Mouse (Mus musculus) liver, embryonic 11.5 days (tissue): Measurements from ENCODE around the gene Fam78a. TPM values are rescaled to one million over a fixed set of nuclear protein-coding genes. Genes with fewer than 3 reads are reported as not detected.

ENCODE experiments used
- ATAC-seq: fragments of 200-750 bp; cut with Nextera tagmentation; replicated peaks from 2 replicates; pipeline ENCODE4 v1.8.0; 2017; ENCODE audit warnings: moderate number of reproducible peaks, mild to moderate bottlenecking, moderate TSS enrichment, moderate library complexity; ENCODE audit not compliant: low FRiP score
- DNase-seq: peaks from one replicate; pipeline ENCODE4 v3.0.0-alpha.2; 2017; ENCODE audit warnings: low spot score
- H3K27ac ChIP-seq: fragments of 300-500 bp; sonication (generic); 2 replicates; pipeline ENCODE4 v1.5.1; 2014; ENCODE audit warnings: mild to moderate bottlenecking, low read depth, low read length, control low read depth
- H3K27me3 ChIP-seq: fragments of 300-500 bp; sonication (generic); replicated peaks from 2 replicates; pipeline ENCODE4 v1.6.1; 2014; ENCODE audit warnings: low read length, mixed read lengths; ENCODE audit not compliant: control insufficient read depth, insufficient read depth
- H3K36me3 ChIP-seq: fragments of 300-500 bp; sonication (generic); 2 replicates; pipeline ENCODE4 v1.6.1; 2014; ENCODE audit warnings: mild to moderate bottlenecking, low read length, moderate library complexity, mixed read lengths; ENCODE audit not compliant: control insufficient read depth, insufficient read depth
- H3K4me1 ChIP-seq: fragments of 300-500 bp; sonication (generic); replicated peaks from 2 replicates; pipeline ENCODE4 v1.6.1; 2014; ENCODE audit warnings: low read length, mixed read lengths; ENCODE audit not compliant: control insufficient read depth, insufficient read depth
- H3K4me2 ChIP-seq: fragments of 300-500 bp; sonication (generic); 2 replicates; pipeline ENCODE4 v1.6.1; 2014; ENCODE audit warnings: mild to moderate bottlenecking, control low read depth, moderate library complexity
- H3K4me3 ChIP-seq: fragments of 300-500 bp; sonication (generic); 2 replicates; pipeline ENCODE4 v1.5.1; 2014; ENCODE audit warnings: low read depth, low read length, control low read depth
- H3K9ac ChIP-seq: fragments of 300-500 bp; sonication (generic); 2 replicates; pipeline ENCODE4 v1.6.1; 2014; ENCODE audit warnings: low read depth, low read length, control low read depth
- H3K9me3 ChIP-seq: fragments of 300-500 bp; sonication (generic); 2 replicates; pipeline ENCODE4 v1.6.1; 2016; ENCODE audit warnings: low read length, inconsistent platforms, mixed read lengths; ENCODE audit not compliant: control insufficient read depth
- WGBS: fragments of 180-500 bp; shearing (Covaris S2); extraction: QIAGEN DNeasy Blood & Tissue Kit; methylation state at CpG from one replicate; pipeline ENCODE4 v1.1.7; 2014; 5-methylcytosine and 5-hydroxymethylcytosine counted together
- polyA plus RNA-seq: library from polyadenylated mRNA; unstranded; fragments of >200 nt; fragmentation: Nextera tagmentation; extraction: Ambion mirVana; gene quantifications from 2 replicates; pipeline ENCODE4 v1.2.1, GENCODE M21; 2014

Fam78a gene
- polyA plus RNA-seq, 1 experiment from 2014 or later, result 19.2 TPM

DNA sequence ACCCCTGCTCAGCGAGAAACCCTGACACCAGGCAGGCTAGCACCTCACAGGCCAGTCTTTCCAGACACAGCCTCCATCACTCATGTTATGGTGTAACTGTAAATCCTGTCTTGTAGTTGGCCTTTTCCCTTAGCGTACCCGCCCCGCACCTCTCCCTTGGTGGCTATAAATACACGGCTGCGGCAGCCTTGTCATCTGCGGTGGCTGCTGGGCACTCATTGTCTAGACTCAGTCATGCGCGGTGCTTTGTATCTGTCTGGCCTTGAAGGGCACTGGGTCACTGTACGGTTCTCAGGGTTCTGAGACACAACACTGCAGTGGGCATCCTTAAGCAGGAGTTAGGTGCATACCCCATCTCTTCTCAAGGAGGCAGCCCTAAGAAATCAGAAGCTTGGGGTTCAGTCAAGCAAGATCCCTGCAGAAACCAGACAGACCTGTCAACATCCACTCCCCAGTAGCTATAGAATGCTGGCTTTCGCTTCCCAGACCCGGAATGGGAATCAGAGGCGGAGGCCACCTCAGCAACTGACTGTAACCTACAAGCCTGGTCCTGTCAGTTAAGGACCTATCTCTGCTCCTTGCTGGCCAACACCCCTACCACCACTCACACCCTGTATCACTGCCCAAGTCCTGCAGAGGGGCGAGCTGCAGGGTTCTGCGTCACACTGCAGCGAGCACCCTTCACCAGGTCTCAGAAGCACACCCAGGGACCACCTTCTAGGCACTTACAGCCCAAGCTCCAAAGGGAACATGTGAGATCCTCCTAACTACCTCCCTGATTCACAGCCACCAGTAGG lies 20.7 kb upstream of the Fam78a start:
- no peak for ATAC-seq

GRCm38 (mm10) chr2:32104122-32104521 lies 19.5 kb upstream of the Fam78a start:
- no peak overlapping the region for H3K9ac ChIP-seq
- WGBS, result 85% methylated on average over 7 of the region's 7 CpGs
- no peaks in the 10 kb centered on the region for H3K27me3 ChIP-seq
- ATAC-seq (no peak), DNase-seq (no peak)
- no peak overlapping the region for H3K4me3 ChIP-seq
- H3K36me3 ChIP-seq, result no peaks in the 10 kb centered on the region
- H3K4me1 ChIP-seq, result peaks cover 5% of the 10 kb centered on the region
- no peak overlapping the region for H3K27ac ChIP-seq
- H3K9me3 ChIP-seq, result peaks cover 3% of the 10 kb centered on the region; the same call in 1 of the 2 replicates
- no peak overlapping the region for H3K4me2 ChIP-seq

More for the DNA sequence above, 20.7 kb upstream of the Fam78a start:
- no peak overlapping the region for H3K9ac ChIP-seq
- H3K27me3 ChIP-seq, result no peaks in the 10 kb centered on the region
- DNase-seq, result no peak
- no peak overlapping the region for H3K4me2 ChIP-seq
- 85% methylated on average over 16 of the region's 16 CpGs for WGBS
- peaks cover 3% of the 10 kb centered on the region; the same call in 1 of the 2 replicates for H3K9me3 ChIP-seq
- peaks cover 5% of the 10 kb centered on the region for H3K4me1 ChIP-seq
- no peak overlapping the region for H3K4me3 ChIP-seq
- H3K27ac ChIP-seq, result no peak overlapping the region
- no peaks in the 10 kb centered on the region for H3K36me3 ChIP-seq

GRCm38 (mm10) chr2:32103557-32103956 lies 18.9 kb upstream of the Fam78a start:
- no peak overlapping the region for H3K4me3 ChIP-seq

GRCm38 (mm10) chr2:32102944-32103343 lies 18.3 kb upstream of the Fam78a start:
- DNase-seq, result no peak
- no peak for ATAC-seq
- H3K4me2 ChIP-seq, result 0 out of 2 replicates have a peak overlapping the region, but pooled peaks have one; percentile 6
- no peak overlapping the region for H3K9ac ChIP-seq
- H3K36me3 ChIP-seq, result no peaks in the 10 kb centered on the region
- peaks cover 5% of the 10 kb centered on the region for H3K4me1 ChIP-seq
- H3K4me3 ChIP-seq, result no peak overlapping the region
- 64% methylated on average over 5 of the region's 5 CpGs for WGBS
- no peak overlapping the region for H3K27ac ChIP-seq
- peaks cover 3% of the 10 kb centered on the region; the same call in 1 of the 2 replicates for H3K9me3 ChIP-seq
- no peaks in the 10 kb centered on the region for H3K27me3 ChIP-seq

More at GRCm38 (mm10) chr2:32103557-32103956, 18.9 kb upstream of the Fam78a start:
- Histone ChIP-seq H3K27me3 (no peaks in the 10 kb centered on the region), H3K4me2 (no peak overlapping the region), H3K4me1 (peaks cover 5% of the 10 kb centered on the region), H3K27ac (no peak overlapping the region), H3K9ac (no peak overlapping the region), H3K36me3 (no peaks in the 10 kb centered on the region), H3K9me3 (peaks cover 3% of the 10 kb centered on the region; the same call in 1 of the 2 replicates)
- 79% methylated on average over 7 of the region's 7 CpGs for WGBS
- ATAC-seq, result no peak
- DNase-seq, result no peak

GRCm38 (mm10) chr2:32096122-32096420 lies 11.4 kb upstream of the Fam78a start:
- no peak for ATAC-seq
- H3K27ac ChIP-seq, result no peak overlapping the region

GRCm38 (mm10) chr2:32095351-32096121 lies 10.9 kb upstream of the Fam78a start, which contains the start of gene Plpp7:
Gene Plpp7, plus strand, starts transcription at chr2:32095528.
- Histone ChIP-seq H3K27me3 (no peaks in the 10 kb centered on the region), H3K27ac (0 out of 2 replicates have a peak within 1 kb of the TSS, but pooled peaks have one; percentile 5), H3K36me3 (no peaks in the 10 kb centered on the region), H3K9me3 (peaks cover 1% of the 10 kb centered on the region; the same call in 1 of the 2 replicates), H3K4me2 (peak within 1 kb of the TSS; percentile 60), H3K9ac (peak within 1 kb of the TSS; percentile 55), H3K4me1 (peaks cover 15% of the 10 kb centered on the region), H3K4me3 (peak within 1 kb of the TSS; percentile 34)
- peak; percentile 46 for ATAC-seq
- WGBS, result 57% methylated on average over 22 of the region's 22 CpGs
- peak; percentile 49 for DNase-seq

More at GRCm38 (mm10) chr2:32096122-32096420, 11.4 kb upstream of the Fam78a start:
- Histone ChIP-seq H3K27me3 (no peaks in the 10 kb centered on the region), H3K9ac (no peak overlapping the region), H3K36me3 (no peaks in the 10 kb centered on the region), H3K9me3 (peaks cover 3% of the 10 kb centered on the region; the same call in 1 of the 2 replicates), H3K4me3 (peak overlapping the region; percentile 34; the same call in 1 of the 2 replicates), H3K4me2 (peak overlapping the region; percentile 60), H3K4me1 (peaks cover 15% of the 10 kb centered on the region)
- 84% methylated on average over 10 of the region's 10 CpGs for WGBS
- no peak for DNase-seq

- peaks cover 15% of the 10 kb centered on the region for H3K4me1 ChIP-seq
- WGBS, result 75% methylated on average over 7 of the region's 7 CpGs
- no peak for ATAC-seq
Observed at GRCm38 (mm10) chr2:32094001-32094707, 9.5 kb upstream of the Fam78a start.

DNA sequence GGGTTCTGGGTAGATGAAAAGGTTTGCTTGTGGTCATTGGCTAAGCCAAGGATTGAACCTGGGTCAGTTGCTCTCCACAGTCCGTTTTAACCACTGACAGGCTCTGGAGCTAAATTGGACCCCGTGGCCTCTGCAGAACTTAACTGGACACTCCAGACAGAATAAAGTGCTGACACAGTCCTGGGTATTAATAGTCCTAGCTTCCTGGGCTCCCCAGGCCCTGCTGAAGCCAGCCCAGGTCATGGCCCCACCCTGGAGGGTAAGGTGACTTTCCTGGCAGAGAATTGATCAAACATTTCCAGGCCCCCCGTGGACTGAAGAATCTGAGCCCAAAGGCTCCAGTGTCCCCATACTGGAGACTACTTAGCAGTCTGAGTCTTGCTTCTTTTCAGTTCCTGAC lies 7.3 kb upstream of the Fam78a start:
- Histone ChIP-seq H3K27me3 (peaks cover 17% of the 10 kb centered on the region), H3K9ac (no peak overlapping the region)
- 65% methylated on average over 3 of the region's 3 CpGs for WGBS

More at GRCm38 (mm10) chr2:32094001-32094707, 9.5 kb upstream of the Fam78a start:
- peaks cover 3% of the 10 kb centered on the region; the same call in 1 of the 2 replicates for H3K27me3 ChIP-seq
- H3K9me3 ChIP-seq, result no peaks in the 10 kb centered on the region
- no peak overlapping the region for H3K4me2 ChIP-seq
- H3K9ac ChIP-seq, result no peak overlapping the region
- H3K4me3 ChIP-seq, result no peak overlapping the region
- H3K36me3 ChIP-seq, result no peaks in the 10 kb centered on the region
- H3K27ac ChIP-seq, result no peak overlapping the region
- DNase-seq, result no peak

More for the DNA sequence above, 7.3 kb upstream of the Fam78a start:
- Histone ChIP-seq H3K9me3 (no peaks in the 10 kb centered on the region), H3K27ac (no peak overlapping the region), H3K4me2 (no peak overlapping the region), H3K36me3 (no peaks in the 10 kb centered on the region), H3K4me3 (no peak overlapping the region), H3K4me1 (peaks cover 25% of the 10 kb centered on the region)
- ATAC-seq (no peak), DNase-seq (no peak)
